Mouse (Mus musculus) heart, embryonic 14.5 days (tissue): ENCODE measurements at regions not wholly inside any gene's neighbourhood (a gene's known extent, or its start where the extent isn't known, plus 50 kb on each side); places are given as distances from the start of the nearest gene placed in this dataset.

Experiments
- ATAC-seq: fragments of 200-750 bp; cut with Nextera tagmentation; 2 replicates; pipeline ENCODE4 v1.8.0; 2017; ENCODE audit warnings: low read depth, moderate TSS enrichment; ENCODE audit not compliant: insufficient number of reproducible peaks, insufficient read depth, low FRiP score
- H3K27ac ChIP-seq, 2 experiments: fragments of 200-500 bp in 1 of 2; fragments of 300-500 bp in 1 of 2; sonication (generic) in 1 of 2; replicated peaks in 1 of 2; 2 replicates each; pipeline ENCODE4 v1.5.1; 2012 to 2014; ENCODE audit warnings: low read depth in 2 of 2, low read length in 2 of 2, control low read depth in 1 of 2, mild to moderate bottlenecking in 1 of 2, mixed read lengths in 1 of 2; ENCODE audit not compliant: control insufficient read depth in 1 of 2, insufficient read depth in 1 of 2
- H3K27me3 ChIP-seq: fragments of 300-500 bp; sonication (generic); 2 replicates; pipeline ENCODE4 v1.6.1; 2014; ENCODE audit warnings: mild to moderate bottlenecking, low read length, control low read depth; ENCODE audit not compliant: control insufficient read depth, insufficient read depth
- H3K36me3 ChIP-seq: fragments of 300-500 bp; sonication (generic); 2 replicates; pipeline ENCODE4 v1.6.1; 2014; ENCODE audit warnings: mild to moderate bottlenecking, control low read depth, low read length, mixed read lengths; ENCODE audit not compliant: control insufficient read depth, insufficient read depth
- H3K4me1 ChIP-seq, 2 experiments: fragments of 200-500 bp in 1 of 2; fragments of 300-500 bp in 1 of 2; sonication (generic) in 1 of 2; 2 replicates each; pipeline ENCODE4 v1.6.1; 2012 to 2014; ENCODE audit warnings: low read length in 2 of 2, control low read depth in 1 of 2, mixed read lengths in 1 of 2; ENCODE audit not compliant: control insufficient read depth in 2 of 2, insufficient read depth in 2 of 2
- H3K4me2 ChIP-seq: fragments of 300-500 bp; sonication (generic); 2 replicates; pipeline ENCODE4 v1.6.1; 2014; ENCODE audit warnings: mild to moderate bottlenecking, low read length
- H3K4me3 ChIP-seq, 2 experiments: fragments of 200-500 bp in 1 of 2; fragments of 300-500 bp in 1 of 2; sonication (generic) in 1 of 2; 2 replicates each; pipeline ENCODE4 v1.5.1; 2012 to 2014; ENCODE audit warnings: low read length in 2 of 2, mild to moderate bottlenecking in 2 of 2, control low read depth in 1 of 2, low read depth in 1 of 2, moderate library complexity in 1 of 2; ENCODE audit not compliant: control insufficient read depth in 1 of 2, insufficient read depth in 1 of 2
- H3K9ac ChIP-seq: fragments of 300-500 bp; sonication (generic); 2 replicates; pipeline ENCODE4 v1.6.1; 2014; ENCODE audit warnings: mild to moderate bottlenecking, low read length
- H3K9me3 ChIP-seq: fragments of 300-500 bp; sonication (generic); 2 replicates; pipeline ENCODE4 v1.6.1; 2016; ENCODE audit warnings: low read length, control low read depth; ENCODE audit not compliant: control insufficient read depth
- WGBS: fragments of 180-500 bp; shearing (Covaris S2); extraction: QIAGEN DNeasy Blood & Tissue Kit; methylation state at CpG from one replicate; pipeline ENCODE4 v1.1.7; 2014; 5-methylcytosine and 5-hydroxymethylcytosine counted together

DNA sequence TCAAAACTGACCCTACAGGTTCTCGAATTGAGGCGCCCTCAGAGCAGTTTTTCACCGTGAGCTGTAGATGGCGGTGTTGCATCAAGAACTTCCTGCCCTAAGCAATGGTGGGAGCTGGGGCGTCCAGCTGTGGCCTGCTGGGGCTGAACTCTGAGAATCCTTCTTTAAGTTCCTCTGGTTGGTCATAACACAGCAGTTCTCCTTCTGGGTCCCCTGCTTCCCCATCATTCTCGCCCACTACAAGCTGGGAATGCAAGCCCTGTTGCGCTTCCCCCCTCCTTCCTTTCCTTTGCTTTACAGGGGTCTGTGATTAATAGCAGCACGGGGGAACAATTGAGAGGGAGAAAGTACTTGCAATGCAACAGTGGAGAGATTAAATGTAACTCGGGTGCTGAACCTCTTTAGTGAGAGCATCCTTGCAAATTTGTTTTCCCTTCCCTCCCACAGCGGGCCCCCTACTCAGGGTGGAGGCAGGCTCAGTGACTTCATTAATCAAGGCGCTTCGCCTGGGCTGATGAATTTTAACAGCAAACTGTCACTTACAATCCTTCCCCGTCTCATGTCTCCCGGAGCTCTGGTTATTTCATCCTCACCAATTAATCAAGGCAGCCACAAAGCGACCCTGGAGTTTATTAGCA lies 794.3 kb upstream of the Api5 start:
- H3K4me2 ChIP-seq = peak overlapping the region; percentile 57
- H3K9me3 ChIP-seq = no peaks in the 10 kb centered on the region
- H3K9ac ChIP-seq = peak overlapping the region; percentile 35; the same call in 1 of the 2 replicates
- no peak overlapping the region for H3K27ac ChIP-seq
- H3K4me1 ChIP-seq = no peaks in the 10 kb centered on the region
- 0 out of 4 replicates have a peak overlapping the region, but pooled peaks of 1 of the 2 experiments have one; percentile 5 for H3K4me3 ChIP-seq
- 0 out of 2 replicates have a peak, but pooled peaks have one; percentile 64 for ATAC-seq
- H3K27me3 ChIP-seq = no peaks in the 10 kb centered on the region
- H3K36me3 ChIP-seq = no peaks in the 10 kb centered on the region
- WGBS = 4% methylated on average over 15 of the region's 15 CpGs

DNA sequence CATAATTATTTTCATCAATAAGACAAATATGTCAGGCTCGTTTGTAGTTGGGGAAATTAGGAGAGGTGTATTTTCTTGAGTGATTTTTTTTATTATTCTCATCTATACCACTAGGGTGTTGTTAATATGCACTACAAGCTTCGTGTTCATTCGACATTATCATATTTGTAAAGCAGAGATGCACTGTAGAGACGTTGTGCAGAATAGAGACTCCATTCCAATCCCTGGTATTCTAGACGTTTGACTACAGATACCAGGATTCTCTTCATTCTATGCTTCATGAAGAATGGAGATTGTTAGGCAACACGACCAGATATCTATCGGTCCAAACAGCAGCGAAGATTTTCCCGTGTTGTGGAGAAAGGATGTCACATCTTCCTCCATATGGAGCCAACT lies 793.8 kb upstream of the Api5 start:
- Histone ChIP-seq H3K4me1 (no peaks in the 10 kb centered on the region), H3K4me3 (no peak overlapping the region), H3K9me3 (no peaks in the 10 kb centered on the region), H3K9ac (no peak overlapping the region), H3K36me3 (no peaks in the 10 kb centered on the region), H3K27me3 (no peaks in the 10 kb centered on the region), H3K27ac (no peak overlapping the region), H3K4me2 (no peak overlapping the region)
- ATAC-seq = no peak
- WGBS = 27% methylated on average over 9 of the region's 9 CpGs

DNA sequence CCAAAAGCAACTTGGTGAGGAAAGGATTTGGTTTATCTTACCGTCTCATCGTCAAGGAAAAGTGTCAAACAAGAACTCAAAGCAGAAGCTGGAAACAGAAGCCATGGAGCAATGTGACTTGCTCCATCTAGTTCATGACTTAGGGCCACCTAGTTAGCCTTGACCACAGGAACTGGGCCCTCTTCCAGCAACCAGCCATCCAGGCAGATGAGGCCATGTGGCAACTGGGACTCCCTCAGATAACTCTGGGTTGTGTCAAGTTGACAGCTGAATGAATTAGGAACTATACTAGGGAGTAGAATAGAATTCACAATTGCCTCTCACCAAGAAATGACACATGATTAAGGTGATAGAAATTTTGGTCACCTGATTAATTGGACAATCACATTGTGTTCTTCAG lies 791.5 kb upstream of the Api5 start:
- ATAC-seq = no peak
- Histone ChIP-seq H3K4me3 (no peak overlapping the region), H3K4me2 (no peak overlapping the region), H3K36me3 (no peaks in the 10 kb centered on the region), H3K9me3 (no peaks in the 10 kb centered on the region), H3K9ac (no peak overlapping the region), H3K27ac (no peak overlapping the region), H3K27me3 (no peaks in the 10 kb centered on the region), H3K4me1 (no peaks in the 10 kb centered on the region)
- 65% methylated on average over 2 of the region's 2 CpGs for WGBS

DNA sequence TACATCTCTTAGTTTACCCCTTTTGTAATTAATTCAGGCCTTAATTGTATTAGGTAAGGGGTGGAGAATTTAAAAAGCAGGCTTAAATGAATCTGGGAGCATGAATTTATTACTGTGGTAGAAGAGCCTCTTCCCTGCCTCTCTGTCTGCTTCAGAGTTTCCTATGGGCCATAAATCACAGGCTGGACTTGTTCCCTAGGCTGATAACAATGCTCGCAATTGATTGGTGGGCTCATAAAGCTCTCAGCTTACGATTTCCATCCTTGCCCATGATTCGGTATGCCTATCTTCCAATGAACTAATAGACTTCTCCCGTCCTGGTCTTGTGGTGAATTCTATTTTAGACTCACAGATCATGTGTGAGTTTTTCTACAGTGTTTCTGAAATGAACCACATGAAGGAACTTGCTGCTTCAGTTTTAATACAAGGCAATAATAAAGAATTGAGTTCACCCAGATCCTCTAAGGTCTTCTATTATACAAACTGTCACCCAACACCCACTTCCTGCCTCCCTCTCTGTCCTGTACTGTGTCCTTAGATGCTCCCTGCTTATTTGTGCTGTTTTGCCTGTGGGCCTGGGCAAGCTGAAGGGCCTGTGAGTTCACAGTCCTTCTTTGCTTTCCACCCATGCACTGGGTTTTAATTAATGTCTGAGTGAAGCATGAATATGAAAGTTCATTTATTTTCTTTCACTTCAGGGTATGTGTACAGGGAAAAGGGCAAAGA lies 772.4 kb upstream of the Api5 start:
- ATAC-seq = no peak
- 49% methylated on average over 4 of the region's 4 CpGs for WGBS
- no peak overlapping the region for H3K27ac ChIP-seq

More for the DNA sequence above, 772.4 kb upstream of the Api5 start:
- Histone ChIP-seq H3K4me2 (no peak overlapping the region), H3K4me1 (no peaks in the 10 kb centered on the region), H3K9me3 (no peaks in the 10 kb centered on the region), H3K27me3 (no peaks in the 10 kb centered on the region), H3K9ac (no peak overlapping the region), H3K36me3 (no peaks in the 10 kb centered on the region), H3K4me3 (no peak overlapping the region)
